Mouse (Mus musculus): ENCODE measurements around the gene Ifi35. TPM values are rescaled to one million over a fixed set of nuclear protein-coding genes. Genes with fewer than 3 reads are reported as not detected.
"Not testable (repeated sequence)": the region's sequence is repeated elsewhere in the genome, so short reads cannot be mapped to it uniquely, and the experiment has no call there.

Gene Ifi35
- polyA plus RNA-seq, 2 experiments, result 17.2 to 22.1 TPM

- ATAC-seq (ENCODE audit: insufficient read depth), result peak; percentile 25; the same call in 1 of the 2 replicates
These were observed 692 bp downstream of the Ifi35 start for GRCm38 (mm10) chr11:101448899-101449298.

GRCm38 (mm10) chr11:101449596-101449995 lies 1.4 kb downstream of the Ifi35 start:
- WGBS (ENCODE audit: insufficient replicate concordance), result 65% methylated on average over 4 of the region's 4 CpGs
- H3K4me2 ChIP-seq (ENCODE audit: low read depth), result peak overlapping the region; percentile 78
- ATAC-seq (ENCODE audit: insufficient read depth); DNase-seq (ENCODE audit: low read depth in 3 of 3, low spot score in 3 of 3); H3K27me3 ChIP-seq (ENCODE audit: control insufficient read depth, insufficient read depth, low read length); H3K9me3 ChIP-seq (ENCODE audit: control insufficient read depth, low read length): not testable (repeated sequence)
- peaks cover 11% of the 10 kb centered on the region for H3K36me3 ChIP-seq (replicated peaks; ENCODE audit: control insufficient read depth, insufficient read depth, low read depth)
- H3K4me3 ChIP-seq (ENCODE audit: insufficient read depth in 1 of 2, low read depth in 2 of 2, low read length in 2 of 2), result peak overlapping the region in 1 of 2 experiments; percentile 90; a peak in 1 of 4 replicates
- peak overlapping the region; percentile 95 for H3K27ac ChIP-seq
- peaks cover 13 to 25% of the 10 kb centered on the region in 2 experiments for H3K4me1 ChIP-seq (replicated peaks; ENCODE audit: control insufficient read depth in 2 of 2, insufficient read depth in 2 of 2, low read length in 1 of 2)
- H3K9ac ChIP-seq (replicated peaks), result peak overlapping the region; percentile 90; the same call in 1 of the 2 replicates

More at GRCm38 (mm10) chr11:101448899-101449298, 692 bp downstream of the Ifi35 start:
- DNase-seq (ENCODE audit: low read depth in 3 of 3, low spot score in 3 of 3), result no peak
- H3K4me1 ChIP-seq (replicated peaks; ENCODE audit: control insufficient read depth in 2 of 2, insufficient read depth in 2 of 2, low read length in 1 of 2), result peaks cover 13 to 32% of the 10 kb centered on the region in 2 experiments
- TF ChIP-seq EP300 (IDR thresholded peaks at IDR 0.05; ENCODE audit: low read depth) (no peak), CTCF (IDR thresholded peaks at IDR 0.05; ENCODE audit: low read depth) (peak; percentile 4; the same call in 1 of the 2 replicates)
- peak overlapping the region; percentile 90 to 96 for H3K4me3 ChIP-seq (ENCODE audit: insufficient read depth in 1 of 2, low read depth in 2 of 2, low read length in 2 of 2)
- 31% methylated on average over 4 of the region's 4 CpGs for WGBS (ENCODE audit: insufficient replicate concordance)
- no peaks in the 10 kb centered on the region for H3K27me3 ChIP-seq (ENCODE audit: control insufficient read depth, insufficient read depth, low read length)
- H3K36me3 ChIP-seq (replicated peaks; ENCODE audit: control insufficient read depth, insufficient read depth, low read depth), result peaks cover 18% of the 10 kb centered on the region
- H3K9ac ChIP-seq (replicated peaks), result peak overlapping the region; percentile 90
- peak overlapping the region; percentile 95 for H3K27ac ChIP-seq
- H3K9me3 ChIP-seq (ENCODE audit: control insufficient read depth, low read length), result no peaks in the 10 kb centered on the region
- peak overlapping the region; percentile 78 for H3K4me2 ChIP-seq (ENCODE audit: low read depth)

- no peak overlapping the region for H3K4me2 ChIP-seq (ENCODE audit: low read depth)
- H3K4me3 ChIP-seq (ENCODE audit: insufficient read depth in 1 of 2, low read depth in 2 of 2, low read length in 2 of 2), result no peak overlapping the region
- DNase-seq (ENCODE audit: low read depth in 3 of 3, low spot score in 3 of 3) (no peak), ATAC-seq (ENCODE audit: insufficient read depth) (no peak)
- H3K27ac ChIP-seq, result no peak overlapping the region
- H3K9ac ChIP-seq (replicated peaks), result no peak overlapping the region
- peaks cover 13 to 22% of the 10 kb centered on the region in 2 experiments for H3K4me1 ChIP-seq (replicated peaks; ENCODE audit: control insufficient read depth in 2 of 2, insufficient read depth in 2 of 2, low read length in 1 of 2)
- H3K27me3 ChIP-seq (ENCODE audit: control insufficient read depth, insufficient read depth, low read length), result no peaks in the 10 kb centered on the region
- no peaks in the 10 kb centered on the region for H3K9me3 ChIP-seq (ENCODE audit: control insufficient read depth, low read length)
- no peak for TF ChIP-seq EP300 (IDR thresholded peaks at IDR 0.05; ENCODE audit: low read depth)
- peak; percentile 68 for TF ChIP-seq CTCF (IDR thresholded peaks at IDR 0.05; ENCODE audit: low read depth)
- WGBS (ENCODE audit: insufficient replicate concordance), result 84% methylated on average over 3 of the region's 3 CpGs
- peaks cover 4% of the 10 kb centered on the region; the same call in 1 of the 2 replicates for H3K36me3 ChIP-seq (replicated peaks; ENCODE audit: control insufficient read depth, insufficient read depth, low read depth)
These were observed 2.2 kb downstream of the Ifi35 start for GRCm38 (mm10) chr11:101450394-101450793.

- ATAC-seq (ENCODE audit: insufficient read depth) (no peak), DNase-seq (ENCODE audit: low read depth in 3 of 3, low spot score in 3 of 3) (no peak)
- WGBS (ENCODE audit: insufficient replicate concordance), result 86% methylated on average over 10 of the region's 10 CpGs
- Histone ChIP-seq H3K4me3 (ENCODE audit: insufficient read depth in 1 of 2, low read depth in 2 of 2, low read length in 2 of 2) (no peak overlapping the region), H3K4me2 (ENCODE audit: low read depth) (no peak overlapping the region), H3K9ac (replicated peaks) (no peak overlapping the region), H3K27ac (no peak overlapping the region), H3K36me3 (replicated peaks; ENCODE audit: control insufficient read depth, insufficient read depth, low read depth) (no peaks in the 10 kb centered on the region; the same call in 1 of the 2 replicates), H3K9me3 (ENCODE audit: control insufficient read depth, low read length) (no peaks in the 10 kb centered on the region), H3K27me3 (ENCODE audit: control insufficient read depth, insufficient read depth, low read length) (no peaks in the 10 kb centered on the region), H3K4me1 (replicated peaks; ENCODE audit: control insufficient read depth in 2 of 2, insufficient read depth in 2 of 2, low read length in 1 of 2) (peaks cover 13 to 22% of the 10 kb centered on the region in 2 experiments)
- no peak for TF ChIP-seq CTCF (IDR thresholded peaks at IDR 0.05; ENCODE audit: low read depth)
- TF ChIP-seq EP300 (IDR thresholded peaks at IDR 0.05; ENCODE audit: low read depth), result no peak
These were observed 3.3 kb downstream of the Ifi35 start for GRCm38 (mm10) chr11:101451536-101451935.

- WGBS (ENCODE audit: insufficient replicate concordance), result 49% methylated on average over 10 of the region's 10 CpGs
- TF ChIP-seq CTCF (IDR thresholded peaks at IDR 0.05; ENCODE audit: low read depth) (no peak), EP300 (IDR thresholded peaks at IDR 0.05; ENCODE audit: low read depth) (no peak)
- no peak overlapping the region for H3K27ac ChIP-seq
- ATAC-seq (ENCODE audit: insufficient read depth) (no peak), DNase-seq (ENCODE audit: low read depth in 3 of 3, low spot score in 3 of 3) (no peak)
- peaks cover 13 to 22% of the 10 kb centered on the region in 2 experiments for H3K4me1 ChIP-seq (replicated peaks; ENCODE audit: control insufficient read depth in 2 of 2, insufficient read depth in 2 of 2, low read length in 1 of 2)
- no peak overlapping the region for H3K4me2 ChIP-seq (ENCODE audit: low read depth)
- H3K9me3 ChIP-seq (ENCODE audit: control insufficient read depth, low read length), result no peaks in the 10 kb centered on the region
- no peak overlapping the region for H3K9ac ChIP-seq (replicated peaks)
- no peaks in the 10 kb centered on the region; the same call in none of the 2 replicates for H3K36me3 ChIP-seq (replicated peaks; ENCODE audit: control insufficient read depth, insufficient read depth, low read depth)
- H3K27me3 ChIP-seq (ENCODE audit: control insufficient read depth, insufficient read depth, low read length), result no peaks in the 10 kb centered on the region
- H3K4me3 ChIP-seq (ENCODE audit: insufficient read depth in 1 of 2, low read depth in 2 of 2, low read length in 2 of 2), result no peak overlapping the region
These were observed 4.0 kb downstream of the Ifi35 start for GRCm38 (mm10) chr11:101452093-101452774.

Measured in liver, embryonic 14.5 days (tissue).